Mouse (Mus musculus): ENCODE data around the gene Meioc.

Gene Meioc

GRCm38 (mm10) chr11:102663416-102663815 is at the start of gene Meioc:
TSS of gene Meioc (plus strand) at chr11:102663716.
- no peak for DNase-seq (ENCODE audit: low spot score)

DNA sequence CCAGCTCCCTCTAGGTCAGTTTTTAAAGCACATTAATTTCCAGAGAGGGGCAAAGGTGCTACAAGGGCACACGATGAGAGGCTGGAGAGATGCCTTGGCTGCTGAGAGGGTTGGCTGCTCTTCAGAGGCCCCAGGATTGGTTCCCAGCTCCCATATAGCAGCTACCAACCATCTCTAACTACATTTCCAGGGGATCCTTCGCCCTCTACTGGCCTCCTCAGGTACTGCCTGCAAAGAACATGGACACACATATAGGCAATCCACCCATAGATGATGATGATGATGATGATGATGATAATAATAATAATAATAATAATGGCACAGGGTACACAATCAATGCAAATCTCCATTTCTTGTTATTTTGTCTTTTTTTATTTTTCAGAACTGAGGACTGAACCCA is 44.1 kb upstream of the Meioc start:
- no peak for DNase-seq (ENCODE audit: low spot score)

DNA sequence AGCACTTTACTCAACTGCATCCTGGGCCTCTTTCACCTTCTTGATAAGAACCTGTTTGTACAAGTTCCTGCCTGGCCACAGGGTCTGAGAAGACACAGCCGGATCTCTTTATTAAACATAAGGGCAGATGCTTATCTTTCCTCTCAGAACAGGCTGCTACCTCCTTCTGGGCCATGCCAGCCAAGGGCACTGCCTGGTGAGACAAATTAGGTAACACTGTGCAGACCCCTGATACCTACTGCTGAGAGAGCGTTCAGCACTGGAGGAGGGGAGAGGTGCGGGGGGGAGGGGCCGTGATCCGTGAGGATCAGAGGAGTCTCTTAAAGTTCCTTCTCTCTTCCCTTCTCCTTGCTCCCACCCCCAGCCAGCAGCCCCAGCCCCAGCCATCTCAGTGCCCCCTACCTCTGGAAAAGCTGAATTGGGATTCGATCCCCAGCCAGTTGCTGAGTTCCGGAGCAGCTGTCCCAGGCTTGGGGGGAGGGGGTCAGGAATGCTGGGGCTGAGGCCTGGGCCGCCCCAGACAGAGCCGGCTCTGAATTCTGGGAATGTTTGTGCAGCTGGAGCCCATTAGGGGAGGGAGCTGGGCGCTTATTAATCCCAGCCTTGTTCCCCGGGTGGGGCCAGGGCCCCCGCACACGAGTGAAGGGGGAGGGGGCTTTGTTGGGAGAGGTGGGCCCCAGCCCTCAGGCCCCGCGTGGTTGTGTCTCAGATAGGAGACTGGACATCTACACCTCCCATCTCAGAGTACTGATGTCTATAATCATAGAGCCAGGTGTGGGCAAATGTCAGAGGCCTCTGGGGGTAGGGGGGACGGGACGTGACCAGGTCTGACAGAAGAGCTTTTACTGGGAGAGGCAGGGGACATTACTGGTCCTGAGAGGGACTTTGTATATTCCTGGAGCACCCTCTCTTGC is 39.4 kb upstream of the Meioc start:
- DNase-seq (ENCODE audit: low spot score): no peak

DNA sequence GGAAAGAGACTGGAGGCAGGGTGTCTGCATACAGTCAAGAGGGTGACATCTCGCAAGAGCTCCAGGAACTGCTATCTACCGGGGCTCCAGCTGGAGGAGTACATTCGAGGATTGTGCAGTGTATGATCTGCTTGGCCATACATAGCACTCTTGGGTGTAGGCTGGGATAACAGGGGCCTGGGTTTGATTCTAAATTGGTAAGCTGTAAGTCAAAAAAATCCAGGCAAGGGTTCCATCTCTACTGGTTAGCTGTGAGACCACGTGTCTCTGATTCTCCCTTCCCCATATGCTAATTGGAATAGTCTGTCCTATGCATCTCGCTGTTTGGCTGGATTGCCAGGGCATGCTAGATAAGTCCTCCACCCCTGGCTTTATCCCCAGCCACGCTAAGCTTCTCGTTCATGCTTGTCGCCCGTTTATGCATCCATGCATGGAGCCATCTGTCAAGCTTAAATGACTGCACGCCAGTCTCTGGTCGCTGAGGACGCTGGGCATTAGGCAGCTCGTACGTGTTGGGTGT is 38.6 kb upstream of the Meioc start:
- DNase-seq (ENCODE audit: low spot score): no peak

DNA sequence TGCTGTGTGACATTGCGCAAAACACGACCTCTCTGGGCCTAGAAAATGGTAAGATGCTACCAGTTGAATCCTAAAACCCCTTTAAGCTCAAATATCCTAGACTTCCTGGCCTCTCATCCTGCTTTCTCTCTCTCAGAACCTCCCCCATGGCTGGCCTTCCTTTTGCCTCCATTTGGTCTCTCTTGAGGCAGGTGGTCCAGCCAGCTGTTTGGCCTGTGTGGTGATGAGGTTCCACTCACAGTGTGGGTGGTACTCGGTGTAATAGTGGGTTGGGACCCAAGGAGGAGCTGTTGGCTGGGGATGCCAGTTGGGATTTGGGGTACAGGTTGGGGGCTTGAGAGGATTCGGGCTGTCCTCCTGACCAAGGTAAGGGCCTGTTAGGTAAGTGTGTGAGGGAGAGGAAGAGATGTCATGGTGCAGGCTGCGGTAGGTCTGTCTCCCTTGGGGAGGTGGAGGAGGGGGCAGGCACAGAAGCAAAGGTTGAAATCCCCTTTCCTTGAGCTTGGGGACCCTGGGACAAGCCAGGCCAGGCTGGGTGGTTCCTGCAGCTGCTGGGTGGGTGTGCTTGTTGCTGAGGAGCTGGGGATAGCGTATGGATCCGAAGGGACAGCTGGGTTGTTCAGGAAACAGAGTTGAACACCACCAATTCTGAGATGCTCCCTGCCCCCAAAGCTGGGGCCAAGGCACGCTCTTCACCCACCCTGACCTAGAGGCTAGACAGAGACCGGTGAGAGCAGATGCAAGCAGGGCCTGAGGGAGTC is 36.2 kb upstream of the Meioc start:
- DNase-seq (ENCODE audit: low spot score): no peak

- no peak for DNase-seq (ENCODE audit: low spot score)
These were observed 35.0 kb upstream of the Meioc start for GRCm38 (mm10) chr11:102628529-102628928.

GRCm38 (mm10) chr11:102629375-102629774 is 34.1 kb upstream of the Meioc start:
- DNase-seq (ENCODE audit: low spot score): no peak

DNA sequence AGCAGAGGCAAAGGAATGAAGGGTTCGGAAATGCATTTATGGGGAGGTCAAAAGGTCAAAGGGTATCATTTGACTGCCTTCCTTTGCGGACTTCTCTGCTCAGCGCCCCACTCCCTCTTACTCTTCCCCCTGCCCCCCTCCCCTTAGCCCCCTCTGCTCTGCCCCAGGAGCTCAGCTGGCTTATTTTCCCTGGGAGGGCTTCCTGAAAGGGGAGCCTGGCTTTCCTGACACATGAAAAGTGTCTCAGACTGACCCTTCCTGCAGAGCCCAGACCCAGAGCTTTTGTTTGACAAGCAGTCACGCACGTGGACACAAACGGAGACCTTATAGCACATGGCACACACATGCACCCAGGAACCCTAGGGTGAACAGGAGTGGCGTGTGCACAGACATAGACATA is 32.8 kb upstream of the Meioc start:
- DNase-seq (ENCODE audit: low spot score): no peak

- no peak for DNase-seq (ENCODE audit: low spot score)
These were observed 32.3 kb upstream of the Meioc start for GRCm38 (mm10) chr11:102631203-102631602.

DNA sequence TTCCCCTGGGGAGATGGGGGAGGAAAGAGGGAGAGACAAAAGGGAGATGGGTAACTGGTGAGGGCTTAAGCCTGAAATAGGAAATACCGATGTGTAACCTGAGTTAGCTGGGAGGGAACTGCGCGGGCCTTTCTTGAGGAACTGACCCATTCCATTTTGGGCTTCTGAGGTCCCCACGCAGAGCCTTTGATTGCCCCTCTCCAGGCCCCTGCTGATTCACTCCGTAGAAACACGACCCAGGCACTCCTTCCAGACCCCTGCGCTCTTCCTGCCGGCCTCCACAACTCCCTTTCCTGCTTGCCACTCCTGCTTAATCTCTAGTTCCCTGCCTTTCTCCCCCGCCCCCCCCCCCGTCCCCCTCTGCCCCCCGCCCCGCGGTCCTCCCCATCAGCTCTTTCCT is 30.8 kb upstream of the Meioc start:
- DNase-seq (ENCODE audit: low spot score): no peak

DNA sequence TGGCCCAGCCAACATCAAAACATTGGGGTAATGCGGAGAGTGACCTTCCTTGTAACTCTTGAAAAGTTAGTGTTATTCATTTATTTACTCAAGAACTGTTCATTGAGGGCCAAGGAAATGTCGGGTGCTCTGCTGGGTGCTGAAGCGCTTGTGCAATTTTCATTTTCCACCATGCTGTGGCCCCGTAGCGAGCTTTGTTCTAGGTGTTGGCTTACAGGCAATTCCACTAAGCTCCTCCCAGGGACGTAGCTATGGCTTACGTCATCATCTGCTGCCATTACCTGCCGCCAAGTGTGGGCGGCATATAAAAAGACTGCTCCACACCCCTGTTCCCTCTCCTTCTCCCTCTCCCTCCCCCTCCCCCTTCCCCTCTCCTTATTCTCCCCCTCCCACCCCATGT is 30.1 kb upstream of the Meioc start:
- no peak for DNase-seq (ENCODE audit: low spot score)

DNA sequence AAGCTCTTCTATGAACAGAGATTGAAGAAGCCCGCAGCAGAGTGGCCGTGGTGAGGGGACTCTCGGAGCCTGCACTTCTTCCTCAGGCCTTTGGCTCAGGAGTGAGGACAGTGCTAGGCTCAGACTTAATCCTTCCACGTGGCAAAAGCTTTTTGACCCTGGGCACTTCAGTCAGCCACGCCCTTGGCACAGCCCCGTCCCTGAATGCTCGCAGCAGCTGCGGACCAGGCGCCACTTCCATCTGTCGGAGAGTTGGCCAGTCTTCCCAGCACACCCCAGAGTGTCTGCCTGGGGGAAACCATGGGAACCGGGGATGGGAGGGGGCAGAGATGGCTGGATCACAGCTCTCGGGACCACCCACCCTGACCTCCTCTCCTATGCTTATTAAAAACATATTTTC is 26.6 kb upstream of the Meioc start:
- DNase-seq (ENCODE audit: low spot score): no peak

DNA sequence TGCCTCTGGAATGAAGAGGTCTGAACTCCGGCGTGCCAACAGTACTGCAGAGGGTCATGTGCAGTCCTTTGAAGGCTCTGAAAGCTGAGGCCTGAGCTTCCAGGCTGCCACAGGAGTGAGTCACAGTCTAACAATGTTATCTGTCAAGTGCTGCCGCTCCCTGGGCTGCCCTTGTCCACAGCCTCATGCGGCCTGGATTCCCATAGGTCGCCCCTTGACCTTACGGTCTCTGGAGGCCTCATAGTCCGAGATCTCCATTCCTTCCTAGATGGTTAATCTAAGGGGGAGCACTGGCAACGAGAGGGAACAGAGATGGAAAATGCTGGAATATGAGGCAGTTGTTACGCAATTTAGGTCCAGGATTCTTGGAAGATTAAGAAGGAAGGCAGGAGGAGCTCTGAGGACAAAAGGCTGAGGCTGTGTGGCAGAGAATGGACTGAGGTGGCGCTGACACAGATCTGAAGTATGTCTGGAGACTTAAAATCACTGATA is 19.6 kb upstream of the Meioc start:
- DNase-seq (ENCODE audit: low spot score): no peak

- DNase-seq (ENCODE audit: low spot score): no peak
These were observed 17.3 kb upstream of the Meioc start for GRCm38 (mm10) chr11:102646226-102646625.

GRCm38 (mm10) chr11:102647885-102648284 is 15.6 kb upstream of the Meioc start:
- no peak for DNase-seq (ENCODE audit: low spot score)

- peak; percentile 56 for DNase-seq (ENCODE audit: low spot score)
These were observed 12.1 kb upstream of the Meioc start for GRCm38 (mm10) chr11:102651381-102651780.

GRCm38 (mm10) chr11:102652844-102653243 is 10.7 kb upstream of the Meioc start:
- DNase-seq (ENCODE audit: low spot score): no peak

DNA sequence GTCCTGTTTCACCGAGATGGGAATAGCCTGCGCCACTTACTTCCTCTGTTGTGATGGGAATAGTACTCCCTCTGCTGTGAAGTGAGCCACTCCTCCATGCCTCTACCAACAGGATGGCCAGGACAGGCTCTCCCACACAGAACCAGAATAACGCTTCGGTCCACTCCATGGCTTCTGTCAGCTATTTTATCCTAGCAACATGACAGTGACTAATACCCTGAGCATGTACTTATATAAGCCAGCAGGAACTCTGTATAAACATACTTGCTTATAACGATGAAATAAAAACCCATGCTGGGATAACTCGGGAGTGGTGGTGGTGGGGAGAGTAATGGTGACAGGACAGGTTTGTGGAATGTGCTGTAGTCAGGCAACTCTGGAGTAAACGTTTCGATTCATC is 7.6 kb upstream of the Meioc start:
- no peak for DNase-seq (ENCODE audit: low spot score)

DNA sequence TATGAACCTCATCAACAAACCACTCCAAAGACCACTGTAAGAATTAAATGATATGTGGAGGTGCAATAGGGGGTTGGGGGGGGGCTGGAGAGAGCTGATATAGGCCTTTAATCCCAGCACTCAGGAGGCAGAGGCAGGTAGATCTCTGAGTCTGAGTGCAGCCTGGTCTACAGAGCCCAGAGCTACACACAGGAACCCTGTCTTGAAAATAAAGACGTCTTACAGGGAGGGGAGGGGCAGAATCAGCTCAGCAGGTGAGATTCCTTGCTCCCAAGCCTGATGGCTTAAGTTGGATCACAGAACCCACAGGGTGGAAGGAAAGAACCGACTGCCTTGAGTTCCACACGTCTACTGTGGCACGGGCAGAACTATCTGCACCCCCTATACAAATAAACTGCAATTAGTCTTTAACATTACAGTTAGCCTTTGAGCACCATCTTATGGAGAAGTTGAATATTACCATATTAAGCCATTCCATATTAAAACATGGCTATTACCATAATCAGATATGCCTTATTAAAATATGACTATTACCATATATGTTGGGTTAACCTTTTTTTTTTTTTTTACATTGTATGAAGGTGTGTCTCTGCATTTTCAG is 7.1 kb upstream of the Meioc start:
- no peak for DNase-seq (ENCODE audit: low spot score)

DNA sequence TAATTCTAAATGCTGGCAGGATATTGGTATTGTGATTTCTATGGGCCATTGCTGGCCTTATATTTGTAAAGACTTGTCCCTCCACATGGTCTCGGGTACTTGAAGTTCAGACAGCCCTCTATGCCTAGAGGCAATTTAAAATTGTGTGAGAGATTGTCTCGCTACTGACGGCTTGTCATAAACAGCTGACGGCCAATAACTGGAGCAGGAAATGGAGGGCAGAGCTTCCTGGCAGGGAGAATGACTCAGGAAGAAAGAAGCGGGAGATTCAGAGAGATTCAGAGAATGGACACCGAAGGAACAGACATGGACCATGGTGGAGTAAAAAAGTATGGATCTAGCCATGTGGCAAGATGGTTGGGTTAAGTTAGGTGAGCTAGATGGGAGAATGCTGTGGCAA is 6.6 kb upstream of the Meioc start:
- DNase-seq (ENCODE audit: low spot score): no peak

- DNase-seq (ENCODE audit: low spot score): no peak
These were observed 1.6 kb downstream of the Meioc start for GRCm38 (mm10) chr11:102665151-102665550.

- no peak for DNase-seq (ENCODE audit: low spot score)
These were observed 2.3 kb downstream of the Meioc start for GRCm38 (mm10) chr11:102665637-102666435.

Measured in ovary, postnatal 10 days (tissue).